Comparison of ENCODE assay signal across 9 mouse cellular contexts in genomic region chr10:60350077-60350804, GRCm38 (mm10). TPM values are rescaled to one million over a fixed set of nuclear protein-coding genes. Genes with fewer than 3 reads are reported as not detected.
DNase-seq lines count a peak whose midpoint lies in the region; ATAC-seq lines count a peak whose summit lies in the region.
"Had no signal": no experiment of that assay in that cellular context is flagged by ENCODE, and none has a peak within 500 bp of the region (broad histone marks: within the 10 kb centered on the region; RNA-seq: fewer than 3 reads in every experiment).

No protein-coding gene starts in this region.

- H3K4me2 ChIP-seq in heart, embryonic 13.5 days: peak overlapping the region; percentile 56
- peak overlapping the region; percentile 12; the same call in 1 of the 2 replicates for H3K4me2 ChIP-seq in neural tube, embryonic 12.5 days (replicated peaks)
- peak overlapping the region; percentile 26 for H3K4me2 ChIP-seq in limb, embryonic 12.5 days

- no peaks in the 10 kb centered on the region for H3K36me3 ChIP-seq in heart, embryonic 13.5 days
- no peaks in the 10 kb centered on the region for H3K36me3 ChIP-seq in neural tube, embryonic 12.5 days
- no peaks in the 10 kb centered on the region for H3K36me3 ChIP-seq in limb, embryonic 12.5 days
- H3K36me3 ChIP-seq: G1E had no signal

- 41% methylated on average over 5 of the region's 5 CpGs for WGBS in heart, embryonic 13.5 days
- WGBS in neural tube, embryonic 12.5 days: 46% methylated on average over 5 of the region's 5 CpGs
- WGBS in limb, embryonic 12.5 days: 47% methylated on average over 5 of the region's 5 CpGs

- H3K9ac ChIP-seq in heart, embryonic 13.5 days: no peak overlapping the region; the same call in none of the 2 replicates
- H3K9ac ChIP-seq in neural tube, embryonic 12.5 days: no peak overlapping the region
- H3K9ac ChIP-seq in limb, embryonic 12.5 days (replicated peaks): no peak overlapping the region

- H3K27ac ChIP-seq in heart, embryonic 13.5 days (replicated peaks): peak overlapping the region; percentile 86
- H3K27ac ChIP-seq in neural tube, embryonic 12.5 days: no peak overlapping the region
- H3K27ac ChIP-seq in limb, embryonic 12.5 days: peak overlapping the region; percentile 50; the same call in 1 of the 2 replicates

- no peak for ATAC-seq in heart, embryonic 13.5 days (ENCODE audit: extremely low read depth, insufficient number of reproducible peaks, low FRiP score, low TSS enrichment)
- ATAC-seq in neural tube, embryonic 12.5 days (ENCODE audit: low FRiP score, low read depth): no peak
- ATAC-seq in limb, embryonic 12.5 days (ENCODE audit: insufficient number of reproducible peaks, insufficient read depth, low FRiP score, low TSS enrichment, low read depth): no peak
- no peak for ATAC-seq in megakaryocyte progenitor cell, adult 5-6 weeks (replicated peaks; ENCODE audit: poor library complexity)

- DNase-seq in heart, postnatal 25 days (ENCODE audit: low spot score): no peak
- no peak for DNase-seq in neural tube, embryonic 10.5 days (ENCODE audit: extremely low spot score, low spot score)
- DNase-seq in frontal cortex, postnatal 10 days (ENCODE audit: low spot score in 2 of 2): no peak
- DNase-seq in adrenal gland, postnatal 36 days: no peak

- intact Hi-C loops in heart, postnatal 25 days (cut with DNase I): no loop called here

- H3K27me3 ChIP-seq in heart, embryonic 13.5 days (replicated peaks): peaks cover 3% of the 10 kb centered on the region; the same call in 1 of the 2 replicates
- peaks cover 13% of the 10 kb centered on the region for H3K27me3 ChIP-seq in neural tube, embryonic 12.5 days (replicated peaks)
- peaks cover 26% of the 10 kb centered on the region for H3K27me3 ChIP-seq in limb, embryonic 12.5 days

- H3K9me3 ChIP-seq in heart, embryonic 13.5 days: no peaks in the 10 kb centered on the region
- H3K9me3 ChIP-seq in neural tube, embryonic 12.5 days: no peaks in the 10 kb centered on the region
- no peaks in the 10 kb centered on the region for H3K9me3 ChIP-seq in limb, embryonic 12.5 days
- H3K9me3 ChIP-seq: G1E had no signal

- H3K4me1 ChIP-seq in heart, embryonic 13.5 days: peaks cover 65% of the 10 kb centered on the region
- peaks cover 47% of the 10 kb centered on the region for H3K4me1 ChIP-seq in neural tube, embryonic 12.5 days
- H3K4me1 ChIP-seq in limb, embryonic 12.5 days (replicated peaks): peaks cover 64% of the 10 kb centered on the region

- peak overlapping the region; percentile 43 for H3K4me3 ChIP-seq in heart, embryonic 13.5 days
- no peak overlapping the region for H3K4me3 ChIP-seq in neural tube, embryonic 12.5 days
- H3K4me3 ChIP-seq in limb, embryonic 12.5 days (replicated peaks): no peak overlapping the region

RNA-seq across cellular contexts. Expression of gene Vsir, which starts 3.6 kb away (rescaled TPM):
- 2.4 and 3.2 TPM in 2 replicates for polyA plus RNA-seq in heart, embryonic 13.5 days (2015; fragmentation: Nextera tagmentation; extraction: Ambion mirVana)
- total RNA-seq in heart, postnatal 25 days (2021): 10 to 100 TPM; 20.2 to 23.5 TPM
- 2.2 and 3.5 TPM in 2 replicates for polyA plus RNA-seq in neural tube, embryonic 12.5 days (2016; fragmentation: Nextera tagmentation; extraction: Ambion mirVana)
- 1.7 and 1.8 TPM in 2 replicates for polyA plus RNA-seq in limb, embryonic 12.5 days (2016; fragmentation: Nextera tagmentation; extraction: Ambion mirVana)
- 43.4 and 55.3 TPM in 2 replicates for total RNA-seq in megakaryocyte progenitor cell, adult 5-6 weeks (2015)
- 119 and 123 TPM in 2 replicates for total RNA-seq in megakaryocyte progenitor cell, adult 5-6 weeks (2017)
- 10 to 100 TPM; 10.0 to 16.9 TPM for total RNA-seq in adrenal gland, postnatal 36 days (2021)

RNA-seq across cellular contexts. Expression of gene Gm17455, which starts 49.3 kb away (rescaled TPM):
- polyA plus RNA-seq in heart, embryonic 13.5 days (2015; fragmentation: Nextera tagmentation; extraction: Ambion mirVana): 0.62 TPM in 1 of 2 replicates, not detected in the other
- not detected for total RNA-seq in heart, postnatal 25 days (2021)
- polyA plus RNA-seq in neural tube, embryonic 12.5 days (2016; fragmentation: Nextera tagmentation; extraction: Ambion mirVana): 3.3 and 3.9 TPM in 2 replicates
- 1.6 and 1.8 TPM in 2 replicates for polyA plus RNA-seq in limb, embryonic 12.5 days (2016; fragmentation: Nextera tagmentation; extraction: Ambion mirVana)
- total RNA-seq in megakaryocyte progenitor cell, adult 5-6 weeks (2015): 0.29 TPM in 1 of 2 replicates, not detected in the other
- not detected in 2 replicates for total RNA-seq in megakaryocyte progenitor cell, adult 5-6 weeks (2017)
- total RNA-seq in adrenal gland, postnatal 36 days (2021): not detected
- total RNA-seq: G1E had no signal
- polyA plus RNA-seq: G1E had no signal
